Mouse (Mus musculus) forebrain, embryonic 14.5 days (tissue): ENCODE results near the gene Adsl. TPM values are rescaled to one million over a fixed set of nuclear protein-coding genes. Genes with fewer than 3 reads are reported as not detected.

ENCODE experiments used
- ATAC-seq: fragments of 200-750 bp; cut with Nextera tagmentation; 2 replicates; pipeline ENCODE4 v1.8.0; 2017; ENCODE audit warnings: mild to moderate bottlenecking, moderate library complexity
- DNase-seq: peaks from one replicate; pipeline ENCODE4 v3.0.0-alpha.2; 2015; ENCODE audit warnings: low spot score
- H3K27ac ChIP-seq: fragments of 300-500 bp; sonication (generic); 2 replicates; pipeline ENCODE4 v1.5.1; 2014; ENCODE audit warnings: low read depth, mild to moderate bottlenecking, control low read depth, low read length, moderate library complexity
- H3K27me3 ChIP-seq: fragments of 300-500 bp; sonication (generic); replicated peaks from 2 replicates; pipeline ENCODE4 v1.6.1; 2014; ENCODE audit warnings: low read length, control low read depth, mixed read lengths; ENCODE audit not compliant: control insufficient read depth, insufficient read depth
- H3K36me3 ChIP-seq: fragments of 300-500 bp; sonication (generic); 2 replicates; pipeline ENCODE4 v1.6.1; 2014; ENCODE audit warnings: low read length, control low read depth; ENCODE audit not compliant: control insufficient read depth, insufficient read depth
- H3K4me1 ChIP-seq: fragments of 300-500 bp; sonication (generic); 2 replicates; pipeline ENCODE4 v1.6.1; 2014; ENCODE audit warnings: antibody characterized with exemption, low read length, control low read depth; ENCODE audit not compliant: control insufficient read depth, insufficient read depth
- H3K4me2 ChIP-seq: fragments of 300-500 bp; sonication (generic); 2 replicates; pipeline ENCODE4 v1.6.1; 2014; ENCODE audit warnings: mild to moderate bottlenecking, control low read depth, low read length
- H3K4me3 ChIP-seq: fragments of 300-500 bp; sonication (generic); 2 replicates; pipeline ENCODE4 v1.5.1; 2014; ENCODE audit warnings: low read depth, low read length, control low read depth
- H3K9ac ChIP-seq: fragments of 300-500 bp; sonication (generic); 2 replicates; pipeline ENCODE4 v1.6.1; 2014; ENCODE audit warnings: mild to moderate bottlenecking, low read length, control low read depth, moderate library complexity
- H3K9me3 ChIP-seq: fragments of 300-500 bp; sonication (generic); replicated peaks from 2 replicates; pipeline ENCODE4 v1.6.1; 2016; ENCODE audit warnings: low read length, control low read depth, mixed read lengths; ENCODE audit not compliant: control insufficient read depth
- WGBS: fragments of 180-500 bp; shearing (Covaris S2); extraction: QIAGEN DNeasy Blood & Tissue Kit; methylation state at CpG from one replicate; pipeline ENCODE4 v1.1.7; 2014; 5-methylcytosine and 5-hydroxymethylcytosine counted together
- polyA plus RNA-seq: library from polyadenylated mRNA; unstranded; fragments of >200 nt; fragmentation: Nextera tagmentation; extraction: Ambion mirVana; gene quantifications from 2 replicates; pipeline ENCODE4 v1.2.1, GENCODE M21; 2014

Gene Adsl
- polyA plus RNA-seq, 1 experiment from 2014 or later, result 81.0 TPM

GRCm38 (mm10) chr15:80954861-80955260, 6.6 kb downstream of the Adsl start:
- no peak for DNase-seq
- Histone ChIP-seq H3K27me3 (no peaks in the 10 kb centered on the region), H3K4me1 (no peaks in the 10 kb centered on the region), H3K4me3 (no peak overlapping the region), H3K27ac (no peak overlapping the region), H3K9ac (no peak overlapping the region), H3K4me2 (no peak overlapping the region), H3K9me3 (no peaks in the 10 kb centered on the region), H3K36me3 (peaks cover 67% of the 10 kb centered on the region)
- no peak for ATAC-seq
- WGBS, result 57% methylated on average over 3 of the region's 3 CpGs

- DNase-seq, result no peak
- no peak for ATAC-seq
- H3K36me3 ChIP-seq, result peaks cover 78% of the 10 kb centered on the region
- no peak overlapping the region for H3K27ac ChIP-seq
- no peaks in the 10 kb centered on the region for H3K9me3 ChIP-seq
- no peaks in the 10 kb centered on the region for H3K27me3 ChIP-seq
- H3K4me3 ChIP-seq, result no peak overlapping the region
- 95% methylated on average over 12 of the region's 12 CpGs for WGBS
- no peak overlapping the region for H3K9ac ChIP-seq
- no peaks in the 10 kb centered on the region for H3K4me1 ChIP-seq
- H3K4me2 ChIP-seq, result no peak overlapping the region
Observed at GRCm38 (mm10) chr15:80955836-80956438, 7.6 kb downstream of the Adsl start.

- H3K4me3 ChIP-seq, result no peak overlapping the region
- no peaks in the 10 kb centered on the region for H3K9me3 ChIP-seq
- peaks cover 51% of the 10 kb centered on the region for H3K36me3 ChIP-seq
- H3K4me1 ChIP-seq, result no peaks in the 10 kb centered on the region
- ATAC-seq (no peak), DNase-seq (no peak)
- no peak overlapping the region for H3K27ac ChIP-seq
- WGBS, result 95% methylated on average over 1 of the region's 1 CpGs
- H3K9ac ChIP-seq, result no peak overlapping the region
- no peak overlapping the region for H3K4me2 ChIP-seq
- H3K27me3 ChIP-seq, result no peaks in the 10 kb centered on the region
Observed at GRCm38 (mm10) chr15:80969371-80969770, 21.1 kb downstream of the Adsl start.

- no peaks in the 10 kb centered on the region for H3K27me3 ChIP-seq
- H3K4me2 ChIP-seq, result no peak overlapping the region
- H3K4me3 ChIP-seq, result no peak overlapping the region
- no peak for ATAC-seq
- DNase-seq, result no peak
- no peak overlapping the region for H3K27ac ChIP-seq
- H3K36me3 ChIP-seq, result peaks cover 9% of the 10 kb centered on the region
- 57% methylated on average over 5 of the region's 5 CpGs for WGBS
- no peaks in the 10 kb centered on the region; the same call in 1 of the 2 replicates for H3K4me1 ChIP-seq
- no peaks in the 10 kb centered on the region for H3K9me3 ChIP-seq
- H3K9ac ChIP-seq, result no peak overlapping the region
Observed at GRCm38 (mm10) chr15:80974311-80974710, 26.0 kb downstream of the Adsl start.

- DNase-seq, result no peak
- no peak overlapping the region for H3K27ac ChIP-seq
- H3K4me1 ChIP-seq, result no peaks in the 10 kb centered on the region; the same call in 1 of the 2 replicates
- H3K36me3 ChIP-seq, result no peaks in the 10 kb centered on the region
- H3K4me3 ChIP-seq, result no peak overlapping the region
- no peak for ATAC-seq
- 92% methylated on average over 3 of the region's 3 CpGs for WGBS
- no peak overlapping the region for H3K4me2 ChIP-seq
- H3K9me3 ChIP-seq, result no peaks in the 10 kb centered on the region
- H3K27me3 ChIP-seq, result no peaks in the 10 kb centered on the region
- H3K9ac ChIP-seq, result no peak overlapping the region
Observed at GRCm38 (mm10) chr15:80975666-80976065, 27.4 kb downstream of the Adsl start.

GRCm38 (mm10) chr15:80977620-80978334, 29.5 kb downstream of the Adsl start, which contains the start of gene Sgsm3:
Sgsm3 (plus strand) TSS chr15:80977765.
- Histone ChIP-seq H3K4me3 (peak within 1 kb of the TSS; percentile 94), H3K4me2 (peak within 1 kb of the TSS; percentile 79), H3K36me3 (no peaks in the 10 kb centered on the region), H3K27ac (no peak within 1 kb of the TSS), H3K27me3 (no peaks in the 10 kb centered on the region), H3K4me1 (no peaks in the 10 kb centered on the region; the same call in 1 of the 2 replicates), H3K9ac (peak within 1 kb of the TSS; percentile 76), H3K9me3 (no peaks in the 10 kb centered on the region)
- ATAC-seq (peak; percentile 97), DNase-seq (peak; percentile 90)
- 1% methylated on average over 64 of the region's 67 CpGs for WGBS

- no peak overlapping the region for H3K9ac ChIP-seq
- WGBS, result 82% methylated on average over 4 of the region's 4 CpGs
- H3K27me3 ChIP-seq, result no peaks in the 10 kb centered on the region
- no peak overlapping the region for H3K27ac ChIP-seq
- H3K4me2 ChIP-seq, result no peak overlapping the region
- H3K9me3 ChIP-seq, result no peaks in the 10 kb centered on the region
- ATAC-seq (no peak), DNase-seq (no peak)
- H3K4me3 ChIP-seq, result no peak overlapping the region
- no peaks in the 10 kb centered on the region for H3K36me3 ChIP-seq
- no peaks in the 10 kb centered on the region; the same call in 1 of the 2 replicates for H3K4me1 ChIP-seq
Observed at GRCm38 (mm10) chr15:80979611-80980010, 31.3 kb downstream of the Adsl start.

- no peaks in the 10 kb centered on the region for H3K27me3 ChIP-seq
- ATAC-seq (no peak), DNase-seq (no peak)
- WGBS, result 93% methylated on average over 4 of the region's 4 CpGs
- no peak overlapping the region for H3K4me2 ChIP-seq
- H3K4me1 ChIP-seq, result no peaks in the 10 kb centered on the region; the same call in 1 of the 2 replicates
- no peaks in the 10 kb centered on the region for H3K36me3 ChIP-seq
- H3K9ac ChIP-seq, result no peak overlapping the region
- H3K4me3 ChIP-seq, result no peak overlapping the region
- H3K27ac ChIP-seq, result no peak overlapping the region
- no peaks in the 10 kb centered on the region for H3K9me3 ChIP-seq
Observed at GRCm38 (mm10) chr15:80981176-80981575, 32.9 kb downstream of the Adsl start.

- no peaks in the 10 kb centered on the region; the same call in 1 of the 2 replicates for H3K4me1 ChIP-seq
- H3K27ac ChIP-seq, result no peak overlapping the region
- H3K4me3 ChIP-seq, result no peak overlapping the region
- no peak overlapping the region for H3K4me2 ChIP-seq
- no peaks in the 10 kb centered on the region for H3K27me3 ChIP-seq
- no peak for DNase-seq
- H3K36me3 ChIP-seq, result no peaks in the 10 kb centered on the region
- ATAC-seq, result no peak
- no peaks in the 10 kb centered on the region for H3K9me3 ChIP-seq
- no peak overlapping the region for H3K9ac ChIP-seq
- WGBS, result 84% methylated on average over 2 of the region's 2 CpGs
Observed at GRCm38 (mm10) chr15:80983264-80983663, 35.0 kb downstream of the Adsl start.
